Mouse (Mus musculus) midbrain, embryonic 14.5 days (tissue): ENCODE results near the gene Zscan29. TPM values are rescaled to one million over a fixed set of nuclear protein-coding genes. Genes with fewer than 3 reads are reported as not detected.
A peak's percentile ranks its signal among the peaks of the same experiment; 100 is the strongest.

Experiments
- ATAC-seq: fragments of 200-750 bp; cut with Nextera tagmentation; 2 replicates; pipeline ENCODE4 v1.8.0; 2017; ENCODE audit warnings: moderate number of reproducible peaks, moderate library complexity; ENCODE audit not compliant: low FRiP score, low TSS enrichment
- DNase-seq: peaks from one replicate; pipeline ENCODE4 v3.0.0-alpha.2; 2015
- H3K27ac ChIP-seq: fragments of 300-500 bp; sonication (generic); replicated peaks from 2 replicates; pipeline ENCODE4 v1.5.1; 2014; ENCODE audit warnings: mild to moderate bottlenecking, low read depth, low read length, moderate library complexity
- H3K27me3 ChIP-seq: fragments of 300-500 bp; sonication (generic); 2 replicates; pipeline ENCODE4 v1.6.1; 2014; ENCODE audit warnings: low read length, control low read depth, mixed read lengths; ENCODE audit not compliant: control insufficient read depth, insufficient read depth
- H3K36me3 ChIP-seq: fragments of 300-500 bp; sonication (generic); 2 replicates; pipeline ENCODE4 v1.6.1; 2014; ENCODE audit warnings: low read length, control low read depth; ENCODE audit not compliant: control insufficient read depth, insufficient read depth
- H3K4me1 ChIP-seq: fragments of 300-500 bp; sonication (generic); 2 replicates; pipeline ENCODE4 v1.6.1; 2014; ENCODE audit warnings: mild to moderate bottlenecking, antibody characterized with exemption, low read length, control low read depth; ENCODE audit not compliant: control insufficient read depth, insufficient read depth
- H3K4me2 ChIP-seq: fragments of 300-500 bp; sonication (generic); 2 replicates; pipeline ENCODE4 v1.6.1; 2014; ENCODE audit warnings: mild to moderate bottlenecking, low read length, moderate library complexity
- H3K4me3 ChIP-seq: fragments of 300-500 bp; sonication (generic); replicated peaks from 2 replicates; pipeline ENCODE4 v1.5.1; 2014; ENCODE audit warnings: low read depth, low read length
- H3K9ac ChIP-seq: fragments of 300-500 bp; sonication (generic); replicated peaks from 2 replicates; pipeline ENCODE4 v1.6.1; 2014; ENCODE audit warnings: mild to moderate bottlenecking, low read length, moderate library complexity
- H3K9me3 ChIP-seq: fragments of 300-500 bp; sonication (generic); 2 replicates; pipeline ENCODE4 v1.6.1; 2016; ENCODE audit warnings: low read length, control low read depth, mixed read lengths; ENCODE audit not compliant: control insufficient read depth
- WGBS: fragments of 180-500 bp; shearing (Covaris S2); extraction: QIAGEN DNeasy Blood & Tissue Kit; methylation state at CpG from one replicate; pipeline ENCODE4 v1.1.7; 2014; 5-methylcytosine and 5-hydroxymethylcytosine counted together
- polyA plus RNA-seq: library from polyadenylated mRNA; unstranded; fragments of >200 nt; fragmentation: Nextera tagmentation; extraction: Ambion mirVana; gene quantifications from 2 replicates; pipeline ENCODE4 v1.2.1, GENCODE M21; 2014

The Zscan29 gene
- polyA plus RNA-seq, 1 experiment from 2014 or later = 9.3 TPM

DNA sequence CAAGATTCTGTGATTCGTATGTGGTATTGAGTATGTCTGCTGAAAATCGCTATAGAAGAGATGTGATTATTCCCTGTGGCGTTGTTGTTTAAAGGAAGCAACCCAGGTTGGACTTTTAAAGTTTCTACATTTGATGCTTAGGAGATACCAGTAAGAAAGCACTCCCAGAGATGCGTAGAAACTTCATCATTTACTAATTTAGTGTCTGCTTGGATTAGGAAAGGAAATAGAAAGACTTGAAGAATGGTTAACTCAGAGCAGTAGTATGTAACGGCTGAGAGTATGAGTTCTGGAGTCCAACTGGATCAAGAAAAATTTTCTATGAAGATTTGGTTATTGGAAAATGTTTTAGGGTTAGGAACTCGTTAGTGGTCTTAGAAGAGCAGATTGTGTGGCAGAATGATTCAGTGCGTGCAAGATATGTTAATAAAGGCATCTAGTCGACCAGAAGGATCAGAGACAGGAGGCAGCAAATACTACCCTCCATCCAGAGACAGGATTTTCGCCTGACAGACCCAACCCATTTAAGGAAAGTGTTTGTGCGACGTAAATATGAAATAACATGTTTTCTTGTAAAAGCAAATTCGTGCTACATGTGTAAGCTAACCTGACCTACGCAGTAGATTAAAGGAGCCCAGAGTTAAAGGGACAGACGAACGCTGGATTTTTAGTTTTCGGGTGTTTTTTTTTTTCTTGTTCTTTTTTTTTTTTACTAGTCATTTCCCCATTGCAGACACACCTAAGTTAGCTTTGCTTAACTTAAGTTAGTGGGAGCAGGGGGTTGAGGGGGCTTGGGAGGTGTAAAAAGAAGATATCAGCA lies 29.5 kb downstream of the Zscan29 start:
- H3K36me3 ChIP-seq = peaks cover 20% of the 10 kb centered on the region
- no peak for ATAC-seq
- peak overlapping the region; percentile 91 for H3K4me2 ChIP-seq
- no peaks in the 10 kb centered on the region for H3K27me3 ChIP-seq
- H3K4me3 ChIP-seq = peak overlapping the region; percentile 71
- peak overlapping the region; percentile 91 for H3K9ac ChIP-seq
- peak overlapping the region; percentile 98 for H3K27ac ChIP-seq
- WGBS = 78% methylated on average over 16 of the region's 16 CpGs
- DNase-seq = no peak
- H3K4me1 ChIP-seq = peaks cover 30% of the 10 kb centered on the region
- no peaks in the 10 kb centered on the region for H3K9me3 ChIP-seq

DNA sequence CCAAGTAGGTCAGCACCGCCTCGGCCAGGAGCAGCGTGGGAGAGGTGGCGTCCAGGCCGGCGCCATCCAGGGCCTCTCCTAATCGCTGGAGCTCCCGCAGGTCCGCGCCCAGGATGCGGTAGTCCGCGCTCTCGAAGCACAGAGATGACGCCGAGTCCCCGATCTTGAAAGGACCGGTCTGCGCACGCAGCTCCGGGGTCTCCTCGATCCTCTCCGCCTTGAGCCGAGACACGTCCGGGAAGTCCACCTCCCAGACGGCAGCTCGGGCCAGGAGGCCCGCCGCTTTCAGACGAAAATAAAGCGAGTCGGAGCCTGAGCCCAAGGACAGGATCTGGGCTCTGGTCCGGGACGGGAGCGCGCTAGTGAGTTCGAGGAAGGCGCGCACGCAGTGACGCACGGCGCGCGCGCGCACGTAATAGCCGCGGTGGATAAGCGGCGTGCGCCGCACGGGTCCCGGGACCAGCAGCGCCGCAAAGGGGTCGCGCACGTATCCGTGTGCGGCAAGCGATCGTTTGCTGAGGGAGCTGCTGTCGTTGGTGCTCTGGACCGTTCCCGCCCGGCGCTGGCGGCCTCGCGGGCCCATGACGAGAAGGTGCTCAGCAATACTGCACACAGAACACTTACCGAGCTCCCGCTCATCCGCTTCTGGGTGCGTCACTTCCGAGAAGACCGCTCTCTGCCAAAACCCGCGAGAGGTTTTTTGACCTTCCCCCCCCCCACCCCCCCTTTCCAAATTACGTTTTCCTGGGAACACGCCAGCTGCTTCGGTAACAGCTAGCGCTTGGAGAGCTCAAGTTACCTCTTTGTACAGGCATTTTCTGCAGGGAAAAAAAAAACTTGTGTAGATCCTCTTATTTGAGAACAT lies 30.7 kb downstream of the Zscan29 start, which contains the start of the genes Adal and Lcmt2:
Gene Adal, plus strand, starts transcription at position 411 of the 865 bp plus-strand sequence.
Gene Lcmt2, minus strand, starts transcription at position 636 of the 865 bp plus-strand sequence.
- WGBS = under 1% methylated on average over 87 of the region's 87 CpGs
- 0 out of 2 replicates have a peak, but pooled peaks cover 17% of the 10 kb centered on the region for H3K36me3 ChIP-seq
- H3K27me3 ChIP-seq = no peaks in the 10 kb centered on the region
- peaks cover 30% of the 10 kb centered on the region for H3K4me1 ChIP-seq
- H3K4me2 ChIP-seq = peak within 1 kb of the TSS; percentile 91
- peak within 1 kb of the TSS; percentile 91 for H3K9ac ChIP-seq
- peak within 1 kb of the TSS; percentile 71 for H3K4me3 ChIP-seq
- peak within 1 kb of the TSS; percentile 98 for H3K27ac ChIP-seq
- H3K9me3 ChIP-seq = no peaks in the 10 kb centered on the region
- peak; percentile 96 for ATAC-seq
- DNase-seq = peak; percentile 97

DNA sequence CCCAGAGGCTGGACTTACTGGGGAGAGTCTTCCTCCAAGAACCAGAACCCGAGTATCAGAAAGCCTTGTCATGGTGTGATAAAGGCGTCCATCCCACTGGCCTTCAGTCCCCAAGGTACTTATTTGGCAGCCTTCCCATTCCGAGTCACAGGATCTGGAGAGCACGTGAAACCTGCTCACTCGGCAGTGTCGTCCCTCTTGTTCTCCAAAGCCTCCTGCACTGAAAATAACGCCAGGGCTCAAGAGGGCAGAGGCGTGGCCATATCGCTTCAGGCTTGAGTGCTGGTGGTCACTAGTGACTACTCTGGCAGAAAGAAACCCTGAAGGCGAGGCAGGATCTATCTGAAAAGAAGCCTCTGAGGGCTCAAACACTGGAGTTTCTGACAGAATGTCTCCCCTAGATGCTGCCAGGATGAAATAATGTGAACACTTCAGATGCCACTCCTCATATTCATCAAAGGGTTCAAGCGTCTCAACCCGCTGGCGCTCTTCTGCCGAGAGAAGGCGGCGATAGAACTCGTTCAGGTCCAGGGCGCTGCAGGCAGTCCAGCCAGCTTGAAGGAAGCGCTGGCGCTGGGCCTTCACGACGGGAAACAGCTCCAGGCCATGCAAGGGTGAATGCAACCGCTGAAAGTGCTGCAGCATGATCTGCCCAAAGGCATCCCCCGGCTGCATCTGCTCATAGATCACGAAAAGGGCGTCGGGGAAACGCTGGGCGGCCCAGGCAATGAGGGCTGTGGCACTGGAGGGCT lies 31.5 kb downstream of the Zscan29 start:
- Histone ChIP-seq H3K4me3 (peak overlapping the region; percentile 71), H3K4me1 (peaks cover 30% of the 10 kb centered on the region), H3K36me3 (0 out of 2 replicates have a peak, but pooled peaks cover 14% of the 10 kb centered on the region), H3K9ac (peak overlapping the region; percentile 91), H3K27me3 (no peaks in the 10 kb centered on the region), H3K9me3 (no peaks in the 10 kb centered on the region), H3K4me2 (peak overlapping the region; percentile 91), H3K27ac (peak overlapping the region; percentile 98)
- WGBS = 44% methylated on average over 29 of the region's 29 CpGs
- DNase-seq (peak; percentile 64), ATAC-seq (no peak; the same call in 1 of the 2 replicates)

DNA sequence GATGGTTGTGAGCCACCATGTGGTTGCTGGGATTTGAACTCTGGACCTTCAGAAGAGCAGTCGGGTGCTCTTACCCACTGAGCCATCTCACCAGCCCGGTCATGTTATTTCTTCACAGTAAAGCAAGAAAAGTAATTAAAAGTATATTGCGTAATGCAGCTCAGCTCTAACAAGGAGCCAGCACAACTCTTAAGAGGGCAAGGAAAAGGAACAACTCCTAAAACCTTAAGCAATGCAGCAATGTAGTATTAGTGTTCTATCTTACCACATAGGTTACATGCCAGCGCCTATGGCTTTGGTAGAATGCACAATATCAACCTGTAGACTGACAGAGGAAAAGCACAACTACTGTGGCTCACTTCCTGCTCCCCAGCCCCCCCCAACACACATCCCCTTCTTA lies 33.6 kb downstream of the Zscan29 start:
- DNase-seq (no peak), ATAC-seq (no peak)
- 98% methylated on average over 4 of the region's 4 CpGs for WGBS
- peaks cover 30% of the 10 kb centered on the region for H3K4me1 ChIP-seq
- 0 out of 2 replicates have a peak, but pooled peaks cover 6% of the 10 kb centered on the region for H3K36me3 ChIP-seq
- no peaks in the 10 kb centered on the region for H3K9me3 ChIP-seq
- H3K4me3 ChIP-seq = no peak overlapping the region
- no peak overlapping the region for H3K9ac ChIP-seq
- H3K27ac ChIP-seq = no peak overlapping the region
- no peak overlapping the region for H3K4me2 ChIP-seq
- no peaks in the 10 kb centered on the region for H3K27me3 ChIP-seq

DNA sequence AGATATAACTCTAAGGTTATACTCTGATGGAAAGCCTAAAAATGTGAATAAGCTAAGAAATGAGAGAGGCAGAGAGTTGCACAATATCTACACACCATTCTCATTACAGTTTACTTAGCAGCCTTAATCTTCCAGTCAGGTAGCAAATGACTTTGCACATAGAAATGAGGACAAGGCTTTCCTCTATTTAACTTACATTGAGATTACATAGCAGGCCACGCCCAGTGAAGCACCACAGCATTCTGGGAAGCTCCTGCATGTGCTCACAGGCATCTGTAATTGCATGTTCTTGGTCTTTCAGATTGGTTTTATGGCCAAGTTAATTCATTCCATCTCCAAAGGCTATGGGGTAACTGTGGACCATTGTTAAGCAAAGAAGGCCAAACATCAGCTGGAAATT lies 38.1 kb downstream of the Zscan29 start:
- no peak for DNase-seq
- Histone ChIP-seq H3K4me2 (no peak overlapping the region), H3K4me3 (no peak overlapping the region), H3K9me3 (no peaks in the 10 kb centered on the region), H3K4me1 (peaks cover 4% of the 10 kb centered on the region), H3K27me3 (no peaks in the 10 kb centered on the region), H3K27ac (no peak overlapping the region), H3K9ac (no peak overlapping the region), H3K36me3 (0 out of 2 replicates have a peak, but pooled peaks cover 3% of the 10 kb centered on the region)
- ATAC-seq = no peak
- 67% methylated on average over 1 of the region's 1 CpGs for WGBS

DNA sequence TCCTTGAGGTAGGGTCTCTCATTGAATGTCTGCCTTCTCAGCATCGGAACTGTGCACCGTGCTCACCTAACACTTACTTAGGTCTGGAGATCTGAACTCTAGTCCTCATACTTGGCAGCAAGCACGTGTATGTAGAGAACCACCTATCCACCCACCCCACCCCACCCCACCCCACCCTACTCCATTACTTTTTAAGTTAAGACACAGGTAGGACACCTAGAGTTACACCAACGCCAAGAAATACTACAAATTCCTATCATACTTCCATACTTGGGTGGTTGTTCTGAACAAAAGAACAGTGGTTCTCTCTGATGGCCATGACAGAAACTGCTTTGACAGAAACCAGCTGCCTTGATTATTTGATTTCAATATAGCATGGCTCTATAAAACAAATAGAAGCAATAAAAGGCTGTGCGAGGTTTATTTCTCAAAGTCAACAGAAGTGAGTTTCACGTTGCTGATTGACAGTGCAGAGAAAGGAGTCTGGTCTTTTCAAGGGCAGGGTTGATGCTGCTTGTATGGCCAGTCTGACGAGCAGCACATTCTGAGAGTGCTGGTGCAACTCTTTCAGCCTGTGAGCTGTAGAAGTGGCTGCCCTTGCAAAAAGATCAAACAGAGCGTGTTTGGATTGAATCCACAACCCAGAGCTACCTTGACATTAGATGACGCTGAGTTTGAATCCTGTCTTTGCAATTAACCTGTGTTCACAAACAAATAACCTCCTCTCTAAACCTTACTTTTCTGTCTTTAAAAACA lies 41.9 kb downstream of the Zscan29 start:
- no peaks in the 10 kb centered on the region for H3K36me3 ChIP-seq
- H3K27me3 ChIP-seq = no peaks in the 10 kb centered on the region
- no peak overlapping the region for H3K9ac ChIP-seq
- no peak overlapping the region for H3K4me3 ChIP-seq
- no peak overlapping the region for H3K27ac ChIP-seq
- ATAC-seq = no peak
- no peak for DNase-seq
- 70% methylated on average over 9 of the region's 9 CpGs for WGBS
- H3K4me2 ChIP-seq = no peak overlapping the region
- no peaks in the 10 kb centered on the region for H3K4me1 ChIP-seq
- no peaks in the 10 kb centered on the region for H3K9me3 ChIP-seq

DNA sequence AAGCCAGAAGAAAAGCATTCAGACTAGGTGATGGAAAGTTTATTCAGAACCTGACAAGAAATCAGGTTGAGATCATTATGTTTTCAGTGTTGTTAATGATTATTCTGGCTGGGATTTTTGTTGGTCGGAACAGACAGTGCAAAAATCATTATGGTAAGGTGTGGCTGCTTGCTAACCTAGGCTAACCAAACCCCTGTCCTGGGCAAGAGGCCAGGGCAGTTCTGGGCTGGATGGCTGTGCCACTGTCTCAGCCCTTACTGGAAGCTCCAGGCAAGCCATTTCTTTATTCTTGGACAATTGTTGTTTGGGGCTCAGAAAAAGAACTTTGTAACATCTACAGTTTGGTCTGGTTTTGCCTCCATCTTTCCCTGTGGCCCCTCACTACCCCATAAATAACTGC lies 43.4 kb downstream of the Zscan29 start:
- DNase-seq = no peak
- Histone ChIP-seq H3K27ac (no peak overlapping the region), H3K36me3 (no peaks in the 10 kb centered on the region), H3K27me3 (no peaks in the 10 kb centered on the region), H3K9me3 (no peaks in the 10 kb centered on the region), H3K4me1 (no peaks in the 10 kb centered on the region), H3K4me3 (no peak overlapping the region), H3K9ac (no peak overlapping the region), H3K4me2 (no peak overlapping the region)
- ATAC-seq = no peak
- 85% methylated on average over 1 of the region's 1 CpGs for WGBS
